Mouse (Mus musculus): ENCODE measurements around the gene Dgkb.

Dgkb gene

DNA sequence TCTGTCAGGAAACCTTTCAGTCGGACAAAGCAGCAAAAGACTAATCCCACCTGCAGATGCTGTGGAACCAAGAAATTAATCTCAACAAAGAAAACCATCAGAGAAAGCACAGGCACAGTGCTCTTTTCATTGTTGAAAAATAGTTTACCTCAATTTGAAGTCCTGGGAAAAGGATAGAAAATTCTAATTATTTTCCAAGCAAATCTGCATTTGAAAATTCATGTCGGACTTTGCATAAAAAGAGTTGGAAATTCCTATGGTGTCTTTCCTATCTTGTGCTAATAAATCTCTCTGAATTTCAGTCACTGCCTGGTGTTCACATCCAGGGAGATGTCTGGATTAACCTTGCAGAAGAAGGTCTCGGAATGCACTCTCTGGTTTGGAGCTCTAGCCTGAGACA lies at the start of gene Dgkb:
TSS of gene Dgkb (plus strand) at position 301 of the 400 bp plus-strand sequence.
- DNase-seq, result no peak

DNA sequence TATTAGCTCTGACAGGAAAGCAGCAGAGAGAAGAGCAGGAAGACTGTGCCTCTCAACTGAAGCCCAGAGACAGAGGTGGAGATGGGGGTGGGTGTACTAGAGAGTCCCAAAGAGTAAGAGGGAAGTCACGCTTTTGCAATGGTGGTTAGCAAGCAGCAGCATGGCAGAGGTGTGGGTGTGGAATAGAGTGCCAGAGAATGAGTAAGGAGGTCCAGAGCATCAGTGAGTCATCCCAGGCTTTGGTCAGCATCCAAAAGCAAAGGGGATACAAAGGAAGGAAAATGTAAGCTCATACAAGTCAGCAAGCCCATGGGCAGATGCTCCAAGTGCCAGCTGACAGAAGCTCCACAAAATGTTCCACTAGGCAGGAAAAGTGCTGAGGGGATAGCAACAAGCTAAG lies 47.7 kb upstream of the Dgkb start:
- no peak for DNase-seq

DNA sequence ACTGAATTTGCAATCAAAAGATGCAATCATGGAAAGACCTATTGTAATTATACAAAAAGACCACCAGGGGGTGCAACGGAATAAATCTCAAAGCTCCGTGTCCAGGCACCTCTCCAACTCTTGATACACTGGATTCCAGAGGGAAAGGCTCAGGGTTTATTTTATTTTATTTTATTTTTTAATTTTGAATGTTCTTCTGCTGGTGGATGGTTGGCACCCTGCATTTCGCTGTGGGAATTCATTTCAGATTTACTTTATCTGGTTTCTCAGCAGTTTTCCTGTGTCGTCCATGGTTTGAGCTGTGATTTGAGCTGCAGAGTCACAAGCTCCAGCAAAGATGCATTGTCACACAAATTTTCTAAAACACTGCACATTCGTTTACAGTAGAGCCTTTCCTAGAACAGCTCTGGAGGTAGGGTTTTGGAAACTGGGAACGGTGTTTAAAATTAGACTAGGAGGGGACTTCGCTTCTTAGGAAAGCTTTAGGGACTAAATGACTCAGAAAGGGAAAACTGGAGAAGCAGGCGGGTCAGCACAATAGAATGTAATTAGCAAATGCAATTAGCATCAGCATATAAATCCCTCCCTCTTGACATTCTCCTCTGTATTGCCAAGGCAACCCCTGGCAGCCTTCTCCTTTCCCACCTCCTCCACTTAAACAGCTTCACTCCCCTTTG lies 43.7 kb upstream of the Dgkb start:
- no peak for DNase-seq

DNA sequence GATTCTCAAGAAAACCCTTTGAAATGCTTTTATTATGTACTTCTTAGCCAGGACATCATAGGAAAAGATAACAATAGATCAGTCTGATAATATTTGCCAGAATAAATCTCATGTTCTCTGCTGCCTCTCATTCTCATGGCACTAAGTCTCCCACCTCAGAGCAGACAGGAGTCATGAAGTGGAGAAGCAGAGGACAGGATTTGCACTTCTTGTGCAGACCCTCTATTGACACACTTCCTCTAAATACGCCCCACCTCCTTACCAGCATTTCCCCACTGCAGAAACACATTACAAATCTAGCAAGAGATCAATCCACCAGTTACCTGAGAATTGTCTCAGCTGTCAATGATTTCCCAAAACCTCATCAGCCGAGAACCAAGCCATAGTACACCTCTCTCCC lies 42.9 kb upstream of the Dgkb start:
- no peak for DNase-seq

DNA sequence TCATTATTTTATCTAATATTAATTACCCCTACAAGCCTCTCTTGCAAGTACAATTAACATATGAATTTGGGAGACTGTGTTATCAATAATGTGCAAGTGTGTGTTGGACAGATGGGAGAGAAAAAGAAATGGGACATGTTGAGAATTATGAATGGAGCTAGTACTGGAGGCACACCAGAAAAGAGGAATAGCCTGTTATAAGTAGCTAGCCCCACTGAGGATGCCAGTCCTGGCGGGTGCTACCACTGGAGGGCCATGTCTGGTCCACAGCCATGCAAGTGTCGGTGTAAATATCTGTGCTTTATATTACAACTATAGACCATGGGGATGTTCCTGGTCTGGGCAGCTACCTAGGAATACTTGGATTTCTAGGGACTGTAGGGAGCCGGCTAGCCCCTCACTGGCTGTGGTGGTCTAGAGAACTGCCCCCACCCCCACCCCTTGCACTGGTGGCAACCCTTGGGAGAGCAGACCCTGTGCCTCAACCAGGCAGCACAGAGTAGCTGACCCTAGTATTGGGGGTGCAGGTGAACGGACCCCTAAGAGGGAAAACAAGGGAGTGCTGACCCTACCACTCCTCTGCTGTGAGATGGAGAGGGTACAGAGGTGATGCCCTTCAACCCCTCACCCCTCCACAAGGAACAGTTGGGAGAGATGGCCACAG lies 21.1 kb upstream of the Dgkb start:
- no peak for DNase-seq

DNA sequence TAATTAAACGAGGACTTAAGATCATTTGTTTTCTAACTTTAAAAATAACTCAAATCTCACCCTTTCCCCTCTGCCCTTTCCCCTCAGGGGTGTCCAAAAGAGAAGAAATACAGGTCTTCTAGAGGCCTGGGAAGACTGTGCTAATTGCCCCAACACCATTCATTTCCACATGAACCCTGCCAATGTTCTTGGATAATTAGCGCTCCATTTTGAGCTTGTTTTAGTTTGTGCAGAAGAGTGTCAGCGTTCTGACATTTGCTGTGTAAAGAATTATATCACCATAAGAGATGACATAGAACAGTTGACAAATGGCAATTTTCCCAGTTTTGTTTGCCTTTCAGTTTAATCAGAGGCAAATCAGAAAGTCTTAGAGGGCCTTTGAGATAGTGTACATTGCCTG lies 3.4 kb upstream of the Dgkb start:
- no peak for DNase-seq

DNA sequence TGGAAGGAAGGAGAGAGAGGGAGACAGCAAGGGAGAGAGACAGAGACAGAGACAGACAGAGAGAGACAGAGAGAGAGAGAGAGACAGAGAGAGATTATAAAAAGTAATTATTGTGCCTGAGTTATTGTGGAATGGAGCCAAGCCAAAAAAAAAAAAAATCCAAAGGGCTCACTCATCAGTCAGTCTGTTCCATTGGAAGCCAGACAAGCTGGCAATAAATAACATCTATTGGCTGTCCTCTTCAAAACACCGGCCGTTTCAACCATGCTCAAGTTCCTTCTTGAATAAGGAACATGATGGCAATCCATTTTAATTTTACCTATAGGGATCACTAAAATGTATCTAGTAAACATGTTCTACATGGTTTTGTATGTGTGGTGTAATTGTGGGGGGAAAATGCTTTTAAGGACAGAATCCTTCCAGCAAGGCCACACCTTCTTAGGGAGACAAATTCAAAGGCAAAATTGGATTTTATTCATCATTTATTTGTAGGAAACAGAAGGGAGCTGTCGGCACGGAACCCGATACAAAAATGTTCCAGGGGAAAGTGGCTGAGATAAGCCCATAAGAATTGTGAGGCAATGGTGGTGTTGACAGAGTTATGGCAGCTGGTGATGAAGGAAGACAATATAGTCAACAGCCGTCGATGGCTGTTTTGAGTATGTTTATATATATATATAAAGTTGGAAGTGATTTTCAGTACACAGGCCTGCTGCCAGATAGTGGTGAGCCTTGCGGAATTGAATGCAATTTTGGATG lies 3.7 kb downstream of the Dgkb start:
- DNase-seq, result no peak

DNA sequence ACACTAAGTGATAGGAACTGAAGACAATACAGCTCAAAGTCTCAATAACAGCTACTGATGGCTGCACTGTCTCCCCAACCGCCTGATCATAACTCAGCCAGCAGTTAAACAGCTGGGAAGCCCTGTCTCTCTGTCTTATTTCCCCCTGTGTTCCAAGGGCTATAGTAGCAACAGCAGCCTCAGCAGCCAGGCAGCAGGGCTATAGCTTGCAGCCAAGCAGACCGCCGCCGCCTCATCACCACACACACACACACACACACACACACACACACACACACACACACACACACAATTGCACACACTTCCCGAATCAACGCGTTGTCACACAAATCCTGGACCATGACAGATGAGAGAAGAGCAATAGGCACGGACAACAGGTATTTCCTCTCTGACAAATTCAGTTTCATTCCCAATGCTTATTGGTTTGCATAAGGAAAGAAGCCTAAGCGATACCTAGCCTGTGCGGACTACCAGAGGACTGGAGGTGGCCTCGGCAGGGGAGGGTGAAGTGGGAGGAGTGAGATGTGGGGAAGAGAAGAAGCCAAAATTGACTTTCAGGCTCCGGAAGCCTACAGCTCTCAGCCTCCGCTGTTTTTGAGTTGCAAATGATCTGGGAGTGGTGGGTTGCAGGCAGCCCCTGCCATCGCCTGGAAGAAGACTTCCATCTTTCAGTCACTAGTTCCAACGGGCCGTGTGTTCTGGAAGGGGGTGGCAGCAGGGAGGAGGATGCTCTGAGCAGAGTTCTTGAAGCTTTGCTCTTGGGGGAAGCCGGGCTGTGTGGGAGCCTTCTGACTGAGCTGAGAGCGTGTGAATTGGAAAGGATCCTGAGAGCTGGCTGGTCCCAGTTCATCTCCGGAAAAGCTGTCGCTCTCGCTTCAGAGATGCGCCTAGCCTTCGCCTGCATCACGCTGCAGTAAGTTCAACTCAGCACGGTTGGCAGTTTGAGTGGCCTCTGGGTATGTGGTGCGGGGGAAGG lies 62.8 kb downstream of the Dgkb start:
- DNase-seq, result peak; percentile 37

DNA sequence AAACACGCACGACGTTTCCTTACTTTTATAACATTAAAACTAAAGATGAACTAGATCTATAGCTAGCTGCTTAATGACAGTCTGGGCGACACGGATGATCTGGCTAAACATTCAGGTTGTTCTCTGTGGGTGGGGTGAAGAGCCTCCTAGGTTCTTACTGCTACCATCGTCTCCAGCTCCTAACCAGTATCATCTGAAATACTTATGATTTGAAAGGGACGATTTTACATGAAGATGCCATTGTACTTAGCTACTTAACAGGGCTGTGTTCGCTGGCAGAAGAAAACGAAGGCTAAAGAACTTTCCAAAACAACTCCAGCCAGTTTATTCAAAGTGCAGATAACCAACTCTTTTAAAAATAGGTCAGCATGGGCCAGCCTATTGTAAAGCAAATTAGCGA lies 63.9 kb downstream of the Dgkb start:
- DNase-seq, result no peak

DNA sequence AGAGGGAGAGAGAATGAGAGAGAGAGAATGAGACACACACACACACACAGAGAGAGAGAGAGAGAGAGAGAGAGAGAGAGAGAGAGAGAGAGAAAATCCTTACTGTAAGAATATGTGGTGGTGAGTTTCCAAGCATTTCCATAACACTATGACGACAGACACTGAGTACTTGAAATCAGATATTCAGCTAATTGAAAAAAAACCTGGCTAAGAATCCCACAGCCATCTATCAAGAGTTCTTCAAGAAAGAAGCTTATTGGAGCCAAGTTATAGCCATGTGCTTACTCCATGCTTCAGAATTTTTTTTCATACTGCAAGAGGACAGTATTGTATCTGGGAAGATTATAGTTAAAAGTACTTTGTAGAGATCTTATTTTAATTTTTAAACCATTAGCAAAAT lies 65.3 kb downstream of the Dgkb start:
- no peak for DNase-seq

DNA sequence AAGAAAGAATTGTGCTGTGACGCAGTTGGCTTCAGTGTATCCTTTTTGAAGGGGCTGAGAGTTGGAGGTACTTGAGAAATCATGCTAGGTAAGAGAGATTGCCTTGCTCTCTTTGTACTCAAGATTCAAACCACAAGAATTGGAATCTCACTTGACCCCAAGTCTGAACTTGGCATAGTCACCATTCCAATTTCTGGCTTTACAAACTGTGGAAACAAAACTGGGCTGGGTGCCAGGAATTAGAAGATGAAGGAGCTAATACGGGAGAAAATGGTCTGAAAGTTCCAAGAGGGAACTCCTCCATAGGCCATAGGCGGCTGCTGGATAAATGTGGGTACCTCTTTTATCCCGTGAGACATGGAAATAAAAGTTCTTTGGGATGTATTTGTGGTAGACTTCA lies 66.3 kb downstream of the Dgkb start:
- no peak for DNase-seq

DNA sequence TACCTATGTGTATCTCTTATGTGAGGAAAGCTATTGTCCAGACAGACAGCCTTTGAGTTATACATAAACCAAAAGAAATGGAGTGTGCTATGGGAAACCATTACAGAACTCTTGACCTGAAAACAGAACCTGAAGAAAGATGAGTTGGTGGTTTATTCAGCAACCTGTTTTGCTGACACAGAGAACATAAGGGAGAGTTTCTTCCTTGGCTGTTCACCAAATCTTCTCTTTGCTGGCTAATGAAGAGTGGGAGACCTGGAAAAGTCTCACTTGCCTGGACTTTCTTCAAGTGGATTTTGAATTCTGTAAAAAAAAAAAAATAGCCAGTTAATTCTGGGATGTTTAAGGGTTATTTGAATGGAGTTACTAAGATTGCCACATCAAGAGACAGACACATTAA lies 71.1 kb downstream of the Dgkb start:
- no peak for DNase-seq

DNA sequence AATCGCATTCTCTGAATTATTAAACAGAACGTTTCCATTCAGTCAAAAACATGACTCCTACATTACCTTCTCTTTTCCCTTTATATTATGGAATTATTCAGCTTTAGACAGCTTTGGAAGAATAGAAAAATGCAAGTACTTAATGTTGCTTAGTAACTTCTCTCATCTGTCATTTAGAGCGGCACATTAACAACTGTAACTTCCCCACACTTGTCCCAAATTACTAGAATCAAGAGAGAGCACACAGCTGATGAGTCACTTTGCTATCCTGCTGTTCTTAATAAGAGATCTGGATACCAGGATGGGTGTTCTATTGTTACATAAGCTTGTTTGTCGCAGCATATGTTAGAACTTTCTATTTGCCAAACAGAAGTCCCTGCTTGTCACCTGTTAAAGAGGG lies 71.9 kb downstream of the Dgkb start:
- DNase-seq, result no peak

DNA sequence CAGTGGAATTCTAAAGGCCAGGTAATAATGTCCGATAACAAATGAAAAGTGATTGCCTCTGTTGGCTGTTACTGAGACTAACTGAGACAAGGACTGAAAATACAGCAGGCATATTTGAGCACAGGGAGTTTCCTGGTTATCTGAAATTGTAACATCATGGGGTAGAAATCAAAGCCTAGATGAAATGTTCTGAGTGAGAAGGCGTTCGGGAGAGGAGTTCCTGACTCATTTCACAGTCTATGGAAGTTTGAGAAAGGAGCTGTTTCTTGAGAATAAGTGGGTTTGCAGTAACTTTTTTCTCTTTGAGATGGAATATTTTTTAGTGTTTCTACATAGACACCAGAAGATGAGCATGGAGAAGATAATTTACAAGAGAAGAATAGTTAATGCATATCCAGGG lies 73.8 kb downstream of the Dgkb start:
- no peak for DNase-seq

DNA sequence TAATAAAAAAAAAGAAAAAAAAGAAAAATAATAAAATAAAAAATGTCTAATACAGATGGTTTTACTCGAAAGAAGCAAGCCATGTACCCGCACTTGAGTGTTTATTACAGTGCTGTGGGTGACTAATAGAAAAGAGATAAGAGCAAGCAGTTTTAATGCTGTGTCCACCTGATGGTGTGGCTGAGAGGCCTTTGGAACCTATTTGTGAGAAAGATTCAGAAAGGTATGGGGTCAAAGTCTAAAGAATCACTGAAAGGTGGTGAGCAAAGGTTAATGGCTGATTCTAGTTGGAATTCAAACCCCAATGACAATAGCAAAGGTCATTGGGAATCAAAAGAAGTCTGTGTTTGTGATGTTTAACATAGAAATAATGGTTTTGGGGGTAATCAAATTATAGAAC lies 124.6 kb downstream of the Dgkb start:
- no peak for DNase-seq

DNA sequence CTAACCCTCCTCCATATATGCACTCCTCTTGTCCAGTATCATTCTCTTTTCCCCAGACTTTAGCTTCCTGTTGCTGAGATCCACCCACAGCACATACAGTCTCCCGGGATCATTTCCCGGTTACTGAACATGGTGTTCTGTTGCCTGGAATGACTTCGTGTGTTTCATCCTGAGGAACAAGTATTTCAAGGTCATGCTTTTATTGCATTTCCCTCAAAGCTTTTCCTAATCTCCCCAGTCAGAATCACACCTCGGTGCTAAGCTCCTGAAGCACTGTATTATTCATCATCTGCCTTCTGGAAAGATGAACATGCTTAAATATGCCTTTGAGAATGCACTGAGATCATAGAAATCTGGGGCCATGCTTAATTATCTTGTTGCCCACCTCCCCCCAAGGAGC lies 138.7 kb downstream of the Dgkb start:
- DNase-seq, result no peak

DNA sequence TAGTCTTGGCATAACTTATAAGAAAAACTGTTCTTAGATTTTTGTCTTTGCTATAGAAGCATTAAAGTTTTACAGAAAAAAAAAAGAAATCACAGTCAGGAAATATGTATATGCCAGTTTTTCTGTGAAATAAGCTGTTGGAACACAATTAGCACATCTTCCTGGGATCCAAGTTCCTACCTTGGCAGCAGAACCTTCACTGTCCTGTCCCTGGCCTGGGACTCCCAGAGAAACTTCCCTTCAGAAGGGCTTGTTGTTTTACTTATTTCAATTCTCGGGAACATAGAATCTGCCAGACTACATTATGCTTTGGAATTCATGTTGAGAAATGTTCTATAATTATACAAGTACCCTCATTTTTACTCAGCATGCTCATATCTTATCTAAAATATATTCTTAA lies 154.0 kb downstream of the Dgkb start:
- DNase-seq, result no peak

DNA sequence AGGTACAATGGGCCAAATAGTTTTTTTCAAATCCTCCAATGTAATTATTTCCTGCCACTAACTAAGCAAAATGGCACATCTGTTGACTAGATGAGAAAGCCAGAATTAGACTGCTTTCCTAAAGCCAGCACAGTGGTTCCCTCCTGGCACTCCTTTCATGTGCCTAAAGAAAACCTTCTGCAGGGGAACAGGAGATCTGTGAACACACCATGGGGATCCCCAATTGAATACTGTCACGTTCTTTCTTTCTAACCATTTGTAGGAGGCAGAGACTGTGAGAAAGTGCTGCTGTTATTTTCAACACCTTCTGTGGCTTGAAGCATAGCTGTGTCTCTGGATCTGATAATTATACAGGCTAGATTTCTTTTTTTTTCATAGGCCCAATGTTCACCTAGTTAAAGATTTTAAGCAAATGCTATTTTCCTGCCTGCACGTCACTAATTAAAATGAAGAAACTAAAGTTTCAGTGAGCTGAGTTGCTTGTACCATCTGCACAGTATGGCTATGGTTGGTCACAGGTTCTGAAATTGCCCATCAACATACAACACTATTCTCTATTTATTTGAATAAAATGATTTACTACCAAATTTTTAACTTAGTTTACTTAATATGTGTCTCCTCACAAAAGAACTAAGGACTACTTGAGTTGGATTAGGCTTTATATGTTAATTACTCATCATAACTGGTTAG lies 161.1 kb downstream of the Dgkb start:
- no peak for DNase-seq

DNA sequence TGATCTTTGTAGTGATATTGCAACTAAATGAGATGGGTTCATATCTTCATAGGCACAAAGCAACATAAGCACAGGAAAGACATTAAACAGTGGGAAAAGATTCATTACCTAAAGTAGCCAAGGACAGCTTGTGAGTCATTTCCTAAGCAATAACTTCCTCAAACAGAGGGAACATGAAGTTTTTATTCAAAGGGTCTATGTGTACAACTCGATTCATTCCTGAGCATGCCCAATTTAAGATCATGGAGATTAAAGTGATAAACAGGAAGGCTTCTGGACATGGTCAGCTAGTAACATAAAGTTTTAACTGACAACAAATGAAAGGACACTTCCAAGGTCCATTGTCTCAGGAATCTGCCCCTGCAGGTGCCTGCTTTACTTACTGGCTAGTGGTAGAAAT lies 167.8 kb downstream of the Dgkb start:
- DNase-seq, result no peak

DNA sequence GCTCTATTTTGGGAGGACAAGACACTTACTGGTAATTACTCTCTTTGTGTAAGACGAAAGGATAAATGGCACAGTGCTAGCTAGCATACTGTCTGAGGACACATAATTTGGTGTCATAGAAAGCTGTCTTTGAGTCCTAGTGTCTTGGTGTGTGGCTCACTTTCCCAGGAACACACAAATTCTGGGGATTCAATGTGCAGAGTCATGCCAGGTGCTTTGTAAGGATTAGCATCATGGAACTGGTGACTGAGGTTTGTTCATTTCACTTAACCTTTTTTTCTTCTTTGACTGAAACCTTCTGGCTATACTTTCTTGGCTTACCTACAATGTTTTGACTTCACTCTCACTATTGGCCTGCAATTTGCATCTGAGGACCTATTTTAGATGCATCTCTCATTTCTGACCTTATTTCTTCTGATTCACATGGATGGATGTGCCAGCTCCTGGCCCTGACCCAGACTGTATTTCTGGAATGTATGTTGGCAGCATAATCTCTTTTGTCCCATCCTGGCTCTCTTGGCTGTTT lies 170.6 kb downstream of the Dgkb start:
- DNase-seq, result peak; percentile 69

DNA sequence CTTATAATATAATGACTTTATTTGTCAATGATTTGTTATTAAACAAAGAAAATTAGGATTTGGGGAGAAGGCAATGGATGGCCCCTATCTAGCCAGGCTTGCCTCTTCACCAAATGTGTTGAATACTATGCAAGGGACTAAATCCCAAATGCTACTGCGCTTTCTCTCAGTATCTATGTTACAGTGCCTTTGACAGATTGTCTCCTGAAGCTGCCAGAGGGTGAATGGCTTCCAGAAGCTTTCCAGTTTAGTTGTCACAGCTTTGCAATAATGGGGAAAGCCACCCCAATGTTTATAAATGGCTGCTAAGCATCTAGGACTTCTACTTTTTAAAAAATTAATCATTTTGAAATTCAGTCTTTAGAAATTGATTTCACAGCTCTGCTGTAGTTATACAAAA lies 175.7 kb downstream of the Dgkb start:
- no peak for DNase-seq

DNA sequence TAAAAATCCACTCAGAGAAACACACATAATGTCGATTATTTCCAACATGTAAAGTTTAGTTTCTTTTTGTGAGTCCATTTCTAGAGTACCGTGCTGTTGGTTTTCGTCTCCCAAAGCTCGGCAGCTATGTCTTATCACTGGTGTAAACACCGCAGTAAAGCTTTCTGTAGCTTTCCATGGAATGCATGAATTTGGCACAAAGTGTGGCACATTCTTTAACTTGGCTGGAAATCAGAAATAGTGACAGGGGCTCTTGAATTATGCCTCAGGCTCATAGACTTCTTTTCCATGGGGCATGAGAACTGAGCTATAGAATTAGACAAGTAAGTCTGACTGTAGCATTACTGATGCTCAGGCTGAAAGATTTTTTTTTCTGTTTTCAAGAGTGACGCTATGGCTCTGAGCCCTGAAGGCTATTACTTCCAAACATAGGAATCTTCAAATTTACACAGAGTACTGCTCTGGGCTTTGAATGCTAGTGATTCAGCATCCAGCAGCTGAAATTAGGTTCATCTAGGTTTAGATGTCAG lies 179.0 kb downstream of the Dgkb start:
- no peak for DNase-seq

Data from cerebellum, adult 11-12 months (tissue).